Mouse (Mus musculus) regulatory T cell (primary cell): ENCODE data around the gene Thbs4.

Source experiments
- in situ Hi-C: fragments of 300-600 bp; cut with MboI, MseI; formaldehyde crosslinking; loops from one replicate; pipeline ENCODE4 v1.15.1; 2025; ENCODE audit warnings: high pct_unique_total_duplicates

The Thbs4 gene

DNA sequence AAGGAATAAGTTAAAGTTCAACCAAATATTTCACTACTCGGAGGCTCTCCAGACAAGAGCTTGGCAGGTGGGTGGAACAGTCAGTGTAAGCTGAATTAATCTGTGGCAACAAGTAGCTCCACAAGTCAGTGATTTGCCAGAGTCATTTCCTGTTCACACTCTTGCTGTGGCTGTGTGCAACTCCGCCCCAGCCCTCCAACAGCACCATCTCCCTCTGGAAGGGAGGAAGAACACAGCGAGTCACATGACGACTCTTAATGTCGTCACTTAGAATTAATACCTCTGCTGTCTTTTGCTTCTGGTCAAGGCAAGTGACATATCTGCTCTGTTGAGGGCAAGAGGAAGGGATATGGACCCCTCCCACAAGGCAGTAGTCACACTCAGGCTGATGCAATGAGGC lies 72.2 kb downstream of the Thbs4 start:
- in situ Hi-C loops: no loop called here

DNA sequence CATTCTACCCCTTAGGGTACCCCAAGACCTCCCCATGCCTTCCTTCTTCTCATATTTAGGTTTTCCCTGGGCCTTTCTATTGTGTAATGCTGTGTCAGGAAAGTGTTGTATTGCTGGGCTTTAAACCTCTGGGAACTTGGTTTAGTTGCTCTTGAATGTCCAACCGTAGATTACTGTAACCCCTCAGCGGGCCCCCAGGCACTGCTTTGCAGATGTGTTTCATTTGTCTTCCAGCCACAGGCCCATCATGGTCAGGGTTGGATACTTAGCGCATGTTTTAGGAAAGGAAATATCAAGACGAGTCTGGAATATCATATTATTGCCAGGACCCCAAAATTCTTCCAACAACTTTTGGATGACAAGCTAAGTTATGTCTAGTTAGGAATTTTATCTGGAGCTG lies 73.6 kb downstream of the Thbs4 start:
- in situ Hi-C loops: no loop called here

DNA sequence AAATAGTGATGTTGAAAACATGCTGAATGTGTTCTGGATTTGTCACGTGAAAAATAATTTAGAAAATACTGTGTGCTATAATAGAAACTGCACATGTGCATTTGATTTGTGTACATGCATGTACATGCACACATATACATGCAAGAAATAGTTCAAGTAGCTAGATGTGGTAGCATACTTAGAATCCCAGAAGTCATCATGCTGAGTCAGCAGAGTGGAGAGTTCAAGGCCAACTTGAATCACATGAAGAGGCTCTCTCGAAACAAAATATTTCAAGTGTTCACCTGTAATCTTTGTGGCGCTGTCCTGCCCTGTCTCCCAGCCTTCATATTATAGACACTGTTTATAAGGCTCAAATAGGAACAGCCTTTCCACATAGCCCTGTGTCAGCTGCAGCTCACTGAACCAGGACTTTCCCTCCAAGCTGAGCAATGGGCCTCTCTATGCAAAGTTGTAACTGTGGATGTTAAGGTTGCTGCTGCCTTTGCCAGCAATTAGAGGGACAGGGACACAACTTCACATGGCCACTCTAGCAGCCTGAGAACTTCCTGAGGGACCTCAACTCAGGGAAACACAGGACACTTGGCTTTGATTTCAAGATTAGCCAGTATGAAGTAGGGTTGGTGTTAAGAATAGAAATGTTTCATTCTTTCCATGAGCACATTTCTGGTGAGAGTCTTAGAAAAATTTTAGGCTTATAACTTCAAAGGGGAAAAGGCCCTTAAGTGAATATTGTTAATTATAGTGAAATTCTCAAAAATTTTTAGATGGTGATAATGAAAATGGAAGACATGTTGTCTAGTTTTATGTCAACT lies 76.6 kb downstream of the Thbs4 start:
- in situ Hi-C loops: no loop called here

DNA sequence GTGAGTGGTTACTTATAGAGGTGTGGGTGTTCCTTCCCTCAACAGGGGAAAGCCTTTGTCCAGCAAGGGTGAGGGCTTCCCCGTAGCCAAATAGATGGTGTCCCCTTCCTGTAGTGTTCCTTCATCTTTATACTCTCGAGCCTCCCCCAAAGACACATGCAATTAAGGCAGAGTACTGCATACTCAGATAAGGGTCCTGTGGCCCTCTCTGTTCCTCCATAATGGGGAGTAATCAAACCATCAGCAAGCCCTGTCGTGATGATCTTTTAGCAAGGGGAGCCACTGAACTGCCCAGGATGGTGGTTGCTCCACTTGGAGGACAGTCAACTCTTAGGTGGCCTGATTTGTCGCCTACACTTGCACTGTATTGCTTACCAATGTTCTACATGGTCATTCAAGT lies 82.0 kb downstream of the Thbs4 start:
- in situ Hi-C loops: no loop called here

DNA sequence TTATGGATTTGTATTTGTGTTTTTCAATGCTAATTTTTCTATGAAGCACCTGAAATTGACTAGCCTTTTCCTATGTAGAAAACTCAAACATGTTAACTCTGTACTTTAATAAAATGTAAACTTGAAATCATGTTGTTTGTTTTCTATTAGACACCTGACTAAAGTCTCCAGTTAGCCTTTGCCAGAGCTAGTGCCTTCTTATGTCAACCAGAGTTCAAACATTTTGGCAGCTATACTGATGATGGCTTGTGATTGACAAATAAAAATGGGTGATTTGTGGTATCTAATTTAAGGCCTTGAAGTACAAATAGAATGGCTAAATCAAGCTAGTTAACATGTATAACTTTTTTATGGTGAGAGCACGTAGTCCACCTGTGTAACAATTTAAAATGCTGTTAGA lies 82.8 kb downstream of the Thbs4 start:
- in situ Hi-C loops: no loop called here

DNA sequence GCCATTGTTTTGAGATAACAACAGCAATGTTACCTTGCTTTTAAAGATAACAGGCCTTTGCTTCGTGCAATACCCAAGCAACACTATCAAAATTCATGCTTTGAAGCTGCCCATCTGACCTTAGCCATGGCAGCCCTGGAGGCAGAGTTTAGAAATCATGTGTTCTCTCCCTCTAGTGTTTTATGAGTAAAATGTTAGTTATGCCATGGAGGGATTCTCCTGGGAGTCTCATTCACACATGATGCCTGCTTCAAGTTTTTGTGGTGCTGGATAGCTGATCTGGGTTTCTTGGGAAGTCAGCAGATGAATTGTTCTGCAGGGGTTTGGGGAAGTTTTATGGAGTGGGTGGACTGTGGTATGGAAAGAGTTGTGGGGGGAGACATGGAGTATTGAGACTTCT lies 84.3 kb downstream of the Thbs4 start:
- in situ Hi-C loops: no loop called here

DNA sequence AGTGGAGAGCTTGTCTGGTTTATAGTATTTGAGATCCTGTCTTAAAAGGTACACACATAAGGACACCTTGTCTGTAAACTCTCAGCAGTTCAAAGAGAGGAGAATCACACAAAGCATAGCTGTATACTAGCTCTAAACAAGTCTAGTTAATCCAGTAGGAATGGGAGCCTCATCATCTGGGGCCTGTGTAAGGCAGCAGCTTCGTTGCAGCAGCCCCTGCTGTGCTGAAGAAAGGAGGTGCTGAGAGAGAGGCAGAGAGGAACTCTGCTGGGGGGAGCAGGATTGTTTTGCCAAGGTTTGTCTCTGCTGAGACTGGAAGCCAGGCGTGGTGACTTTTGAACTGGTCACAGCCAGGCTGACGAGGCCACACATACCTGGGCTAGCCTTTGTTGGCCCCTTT lies 85.1 kb downstream of the Thbs4 start:
- in situ Hi-C loops: no loop called here

DNA sequence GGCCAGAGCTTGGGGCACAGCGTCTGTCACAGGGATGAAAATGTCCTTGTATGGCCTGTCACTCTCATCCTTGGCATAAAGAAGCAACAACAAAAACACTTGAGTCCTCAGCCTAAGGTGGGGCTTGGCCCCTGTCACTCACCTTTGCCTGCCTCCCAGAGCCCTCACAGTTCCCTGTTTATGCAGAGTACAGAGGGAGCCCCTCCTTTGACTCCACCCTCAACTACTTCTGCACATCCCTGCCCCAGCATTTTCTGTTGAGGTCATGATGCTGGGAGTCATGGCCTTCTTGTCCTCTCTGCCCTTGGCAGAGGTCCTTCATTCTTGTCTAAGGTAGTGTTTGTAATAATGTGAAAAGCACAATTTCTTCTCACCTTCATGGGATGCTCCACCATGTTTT lies 86.2 kb downstream of the Thbs4 start:
- in situ Hi-C loops: no loop called here

DNA sequence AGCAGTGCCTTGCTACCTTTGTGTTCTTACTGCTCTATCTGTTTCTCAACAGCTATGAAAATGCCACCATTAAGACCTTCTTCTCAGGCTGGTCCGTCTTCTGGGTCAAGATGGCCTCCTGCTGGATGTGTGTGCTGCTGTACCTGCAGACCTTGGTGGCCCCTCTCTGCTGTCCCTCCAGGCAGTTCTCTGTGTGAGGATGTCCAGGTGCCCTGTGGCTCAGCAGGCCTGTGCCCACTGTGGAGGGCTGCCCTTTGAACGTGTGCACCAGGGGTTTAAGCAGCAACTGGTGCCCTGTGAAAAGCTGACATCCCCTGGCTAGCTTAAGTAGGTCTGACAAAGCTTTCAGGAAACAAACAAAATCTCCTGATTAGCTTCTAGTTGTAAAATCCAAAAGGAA lies 86.7 kb downstream of the Thbs4 start:
- in situ Hi-C loops: no loop called here

DNA sequence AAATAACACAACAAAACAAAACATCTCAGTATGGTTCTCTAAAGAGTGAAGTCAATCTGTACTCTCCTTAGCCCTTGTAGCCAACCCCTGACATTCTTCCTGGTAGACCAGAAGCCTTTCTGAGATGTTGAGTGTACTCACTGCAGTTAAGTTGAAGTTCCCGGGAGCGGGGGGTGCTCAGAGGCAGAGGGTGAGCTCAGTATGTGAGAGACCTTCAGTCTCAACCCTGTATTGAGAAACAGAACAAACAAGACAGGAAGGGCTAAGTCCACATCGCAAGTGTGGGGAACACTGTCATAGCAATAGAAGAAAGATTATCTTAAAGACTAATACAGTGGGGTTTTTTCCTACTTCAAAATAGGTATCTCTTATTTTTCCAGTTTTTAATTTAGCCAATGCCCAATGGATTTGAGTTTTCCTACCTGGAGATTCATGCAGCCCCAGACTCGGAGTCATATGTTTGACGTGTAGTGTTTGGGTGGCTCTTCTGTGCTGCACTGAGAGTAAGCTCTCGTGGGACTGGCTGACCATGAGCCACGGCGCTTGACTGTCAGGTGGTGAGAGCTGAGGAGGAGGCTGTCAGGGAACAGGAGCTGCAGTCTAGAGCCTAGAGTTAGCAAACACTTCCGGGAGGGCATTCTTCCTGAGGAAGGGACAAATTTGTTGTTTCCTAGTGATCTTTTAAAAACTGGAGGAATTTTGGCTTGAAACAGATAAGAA lies 88.1 kb downstream of the Thbs4 start:
- in situ Hi-C loops: no loop called here

DNA sequence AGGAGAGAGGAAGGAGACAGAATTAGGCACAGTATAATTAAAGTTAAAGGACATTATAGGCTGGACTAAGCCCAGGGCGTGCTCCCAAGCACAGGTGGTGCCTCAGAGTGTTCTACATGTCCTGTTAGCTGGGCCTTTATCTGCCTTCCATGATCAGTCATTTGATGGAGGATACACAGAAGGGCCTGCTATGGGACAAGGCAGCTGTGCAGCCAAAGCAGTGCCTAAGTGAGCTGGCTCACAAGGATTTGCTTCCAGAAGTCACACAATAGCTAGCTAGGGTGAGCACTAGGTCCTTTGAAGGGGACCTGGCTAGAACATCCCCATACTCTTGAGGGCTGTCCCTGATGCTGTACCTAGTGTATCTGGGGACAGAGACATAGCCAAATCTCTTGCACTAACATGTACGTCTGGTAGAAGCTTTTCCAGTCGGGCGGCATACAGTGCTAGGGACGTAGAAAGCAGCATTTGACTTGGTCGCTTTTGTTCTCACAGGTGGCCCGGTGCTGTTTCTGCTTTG lies 89.5 kb downstream of the Thbs4 start:
- in situ Hi-C loops: no loop called here

DNA sequence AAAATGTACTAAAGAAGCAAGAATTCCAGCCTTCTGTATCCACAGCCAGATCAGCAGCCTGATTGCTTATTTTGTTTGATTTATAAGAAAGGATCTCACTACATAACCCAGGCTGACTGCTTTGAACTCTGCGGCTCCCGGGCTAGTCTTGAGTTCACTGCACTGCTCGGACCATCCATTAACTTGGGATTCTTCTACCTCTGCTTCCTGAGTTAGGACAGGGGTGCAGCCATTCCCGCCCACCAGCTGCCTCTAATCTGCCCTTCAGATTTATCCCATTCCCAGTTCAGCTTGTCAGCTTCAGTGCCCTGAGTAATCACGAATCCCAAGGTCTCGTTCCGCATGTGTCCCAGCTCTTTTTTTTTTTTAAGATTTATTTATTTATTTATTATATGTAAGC lies 90.4 kb downstream of the Thbs4 start:
- in situ Hi-C loops: no loop called here

DNA sequence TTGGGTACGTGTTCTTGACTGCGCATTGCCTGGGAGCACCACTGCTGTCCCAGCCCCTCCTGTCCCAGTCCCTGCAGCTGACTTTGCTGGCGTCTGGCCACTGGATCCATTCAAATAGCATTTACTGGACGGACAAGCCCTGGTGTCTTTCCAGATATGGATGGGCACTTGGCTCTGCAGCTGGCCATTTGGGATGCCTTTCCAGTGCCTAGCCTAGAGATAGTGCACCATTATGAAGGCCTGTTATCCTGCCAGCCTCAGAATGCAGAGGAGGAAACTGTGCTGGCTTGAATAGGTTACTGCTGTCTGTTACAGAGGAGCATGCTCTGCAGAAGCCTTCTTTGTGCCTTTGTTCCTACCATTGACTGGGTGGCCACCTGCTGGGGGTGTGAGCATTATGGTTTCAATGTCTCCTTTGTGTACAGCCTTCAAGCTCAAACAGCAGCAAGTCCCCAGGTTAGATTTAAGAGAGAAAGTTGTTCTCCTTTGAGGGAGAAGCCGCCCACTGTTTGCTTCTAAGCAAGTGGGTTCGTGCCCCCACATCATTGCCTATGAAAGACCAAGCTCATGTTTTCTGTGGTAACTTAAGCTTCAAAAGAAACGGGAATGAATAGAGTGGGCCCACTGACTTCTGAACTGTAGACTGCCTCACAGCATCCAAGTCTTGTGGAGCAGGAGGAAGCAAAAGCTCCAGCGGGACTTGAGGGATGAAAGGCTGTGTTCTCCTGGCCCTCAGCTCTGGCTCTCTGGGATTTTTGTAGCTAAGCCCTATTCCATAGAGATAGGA lies 91.2 kb downstream of the Thbs4 start:
- in situ Hi-C loops: no loop called here

DNA sequence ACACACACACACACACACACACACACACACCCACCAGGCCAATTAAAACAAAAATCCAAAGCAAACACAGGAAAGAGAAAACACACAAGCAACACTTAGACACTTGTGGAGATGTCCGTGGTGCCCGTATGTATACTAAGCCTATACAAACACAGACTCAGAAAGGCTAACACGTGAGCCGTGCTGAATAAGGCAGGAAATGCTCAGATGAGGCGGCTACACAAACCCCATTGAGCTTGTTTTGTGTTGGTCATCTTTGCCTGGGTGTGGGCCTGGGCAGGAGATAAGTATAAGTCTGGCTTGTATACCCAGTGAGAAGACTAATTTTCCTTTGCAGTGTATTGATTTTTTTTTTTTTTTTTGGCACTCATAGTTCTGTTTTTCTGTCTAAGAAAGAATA lies 92.6 kb downstream of the Thbs4 start:
- in situ Hi-C loops: no loop called here
